Mouse (Mus musculus): ENCODE results near the gene B4galt2. TPM values are rescaled to one million over a fixed set of nuclear protein-coding genes. Genes with fewer than 3 reads are reported as not detected.

The B4galt2 gene
- polyA plus RNA-seq, 1 experiment from 2014 or later, result 27.6 TPM

DNA sequence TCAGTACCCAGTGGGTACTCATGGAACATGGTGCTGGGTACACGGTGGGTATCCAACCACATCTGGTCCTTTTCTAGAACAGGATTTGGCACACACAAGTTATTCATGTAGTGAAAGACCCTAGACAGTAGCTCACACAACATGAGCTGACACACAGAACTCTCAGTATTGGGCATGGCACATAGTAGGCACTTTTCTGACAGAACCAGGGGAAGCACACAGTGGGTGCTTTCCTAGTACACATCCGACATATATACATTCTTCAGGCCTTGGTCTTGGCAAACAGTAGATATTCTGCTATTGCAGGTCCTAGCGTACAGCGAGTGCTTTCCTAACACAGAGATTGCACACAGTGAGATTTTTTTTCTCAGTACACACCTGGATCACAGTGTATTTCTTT is 37.0 kb downstream of the B4galt2 start:
- Histone ChIP-seq H3K4me2 (no peak overlapping the region), H3K9ac (no peak overlapping the region), H3K36me3 (peaks cover 22% of the 10 kb centered on the region), H3K27ac (no peak overlapping the region), H3K27me3 (no peaks in the 10 kb centered on the region), H3K9me3 (no peaks in the 10 kb centered on the region), H3K4me1 (peaks cover 3% of the 10 kb centered on the region; the same call in 1 of the 2 replicates), H3K4me3 (no peak overlapping the region)
- 92% methylated on average over 4 of the region's 4 CpGs for WGBS
- no peak for ATAC-seq (ENCODE audit: insufficient number of reproducible peaks, low FRiP score, low TSS enrichment, low read depth)

DNA sequence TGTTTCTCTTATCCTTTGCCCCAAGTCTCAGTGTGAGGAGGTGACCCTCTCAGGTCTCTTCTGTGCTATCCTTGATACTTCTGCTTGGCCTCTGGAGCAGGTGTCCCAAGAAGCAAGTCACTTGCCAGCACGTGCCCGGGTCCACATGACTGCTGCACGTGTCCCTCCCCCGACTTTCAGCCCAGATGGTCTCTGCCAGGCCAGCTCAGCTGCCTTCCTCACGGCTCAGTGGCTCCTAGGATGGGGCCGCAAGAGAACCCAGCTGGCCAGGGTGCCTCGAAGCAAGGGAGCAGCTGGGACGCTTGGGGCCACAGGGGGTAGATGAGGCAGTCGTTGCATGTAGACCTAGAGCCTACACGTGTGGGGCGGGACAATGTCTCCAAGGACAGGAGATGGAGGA is 38.0 kb downstream of the B4galt2 start:
- Histone ChIP-seq H3K9me3 (no peaks in the 10 kb centered on the region), H3K4me3 (no peak overlapping the region), H3K9ac (no peak overlapping the region), H3K36me3 (peaks cover 22% of the 10 kb centered on the region), H3K4me1 (peaks cover 3% of the 10 kb centered on the region; the same call in 1 of the 2 replicates), H3K4me2 (no peak overlapping the region), H3K27me3 (no peaks in the 10 kb centered on the region), H3K27ac (no peak overlapping the region)
- no peak for ATAC-seq (ENCODE audit: insufficient number of reproducible peaks, low FRiP score, low TSS enrichment, low read depth)
- WGBS, result 75% methylated on average over 11 of the region's 11 CpGs

DNA sequence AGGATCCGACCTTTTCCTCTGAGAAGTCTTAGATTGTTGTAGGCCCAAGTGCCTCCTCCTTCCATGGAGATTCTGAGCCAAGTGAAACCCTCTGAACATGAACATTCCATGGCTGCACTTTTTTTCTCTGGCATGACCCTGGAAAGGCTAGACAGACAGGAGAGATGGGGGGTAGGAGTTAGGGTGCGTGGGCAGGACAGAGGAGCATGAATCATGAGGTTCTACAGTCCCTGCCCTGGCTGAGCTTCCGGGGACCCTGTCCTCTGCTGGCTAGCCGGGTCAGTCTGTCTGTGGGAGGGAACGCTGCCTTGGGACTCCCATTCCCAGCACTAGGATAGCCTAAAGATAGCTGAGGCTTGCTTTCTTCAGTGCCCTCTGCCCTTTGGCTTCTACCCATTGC is 38.8 kb downstream of the B4galt2 start:
- Histone ChIP-seq H3K4me3 (no peak overlapping the region), H3K4me1 (no peaks in the 10 kb centered on the region), H3K27me3 (no peaks in the 10 kb centered on the region), H3K9ac (no peak overlapping the region), H3K27ac (no peak overlapping the region), H3K9me3 (no peaks in the 10 kb centered on the region), H3K36me3 (peaks cover 22% of the 10 kb centered on the region), H3K4me2 (no peak overlapping the region)
- ATAC-seq (ENCODE audit: insufficient number of reproducible peaks, low FRiP score, low TSS enrichment, low read depth), result no peak
- WGBS, result 92% methylated on average over 5 of the region's 5 CpGs

DNA sequence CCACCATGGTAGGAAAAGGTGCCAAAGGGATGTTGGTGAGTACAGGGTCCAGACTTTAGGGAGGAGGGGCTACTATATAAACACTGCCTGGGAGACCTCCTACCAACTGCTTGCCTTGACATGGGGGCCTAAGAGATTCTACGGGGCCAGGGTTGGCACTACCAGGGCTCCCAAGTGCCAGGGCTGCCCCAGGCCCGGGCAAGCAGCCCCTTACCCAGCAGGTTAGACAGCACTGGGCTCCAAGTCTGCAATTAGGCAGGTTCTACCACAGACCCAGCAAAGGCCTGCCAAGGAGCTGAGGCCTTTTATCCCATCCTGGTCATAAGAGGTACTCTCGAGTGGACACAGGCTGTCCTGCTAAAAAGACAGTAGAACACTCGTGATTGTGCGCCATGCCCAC is 40.2 kb downstream of the B4galt2 start:
- peaks cover 21% of the 10 kb centered on the region for H3K36me3 ChIP-seq
- no peaks in the 10 kb centered on the region for H3K4me1 ChIP-seq
- no peak for ATAC-seq (ENCODE audit: insufficient number of reproducible peaks, low FRiP score, low TSS enrichment, low read depth)
- 94% methylated on average over 5 of the region's 5 CpGs for WGBS
- H3K9ac ChIP-seq, result no peak overlapping the region
- no peaks in the 10 kb centered on the region for H3K9me3 ChIP-seq
- H3K27ac ChIP-seq, result no peak overlapping the region
- no peak overlapping the region for H3K4me3 ChIP-seq
- no peaks in the 10 kb centered on the region for H3K27me3 ChIP-seq
- H3K4me2 ChIP-seq, result no peak overlapping the region

DNA sequence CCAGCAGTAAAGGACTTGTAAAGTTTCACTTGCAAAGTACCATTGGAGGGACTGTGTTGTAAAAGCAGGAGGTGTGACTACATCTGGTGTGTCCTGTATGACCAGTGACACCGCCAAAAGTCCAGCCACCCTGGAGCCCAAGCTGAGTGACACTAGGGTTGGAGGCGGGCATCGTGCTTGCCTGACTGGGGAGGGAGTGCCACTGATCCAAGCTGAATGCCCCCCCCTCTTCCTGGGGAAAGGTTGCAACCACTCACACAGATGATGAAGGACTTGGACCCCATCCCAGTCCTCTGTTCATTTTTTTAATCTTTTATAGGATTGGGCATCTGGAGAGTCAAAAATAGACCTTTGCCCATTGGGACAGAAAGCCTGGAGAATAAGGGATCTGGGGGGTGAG is 41.7 kb downstream of the B4galt2 start:
- Histone ChIP-seq H3K27ac (no peak overlapping the region), H3K9ac (no peak overlapping the region), H3K4me1 (peaks cover 9% of the 10 kb centered on the region), H3K27me3 (no peaks in the 10 kb centered on the region), H3K36me3 (peaks cover 21% of the 10 kb centered on the region), H3K4me3 (no peak overlapping the region), H3K4me2 (no peak overlapping the region), H3K9me3 (no peaks in the 10 kb centered on the region)
- ATAC-seq (ENCODE audit: insufficient number of reproducible peaks, low FRiP score, low TSS enrichment, low read depth), result no peak
- 41% methylated on average over 3 of the region's 3 CpGs for WGBS

DNA sequence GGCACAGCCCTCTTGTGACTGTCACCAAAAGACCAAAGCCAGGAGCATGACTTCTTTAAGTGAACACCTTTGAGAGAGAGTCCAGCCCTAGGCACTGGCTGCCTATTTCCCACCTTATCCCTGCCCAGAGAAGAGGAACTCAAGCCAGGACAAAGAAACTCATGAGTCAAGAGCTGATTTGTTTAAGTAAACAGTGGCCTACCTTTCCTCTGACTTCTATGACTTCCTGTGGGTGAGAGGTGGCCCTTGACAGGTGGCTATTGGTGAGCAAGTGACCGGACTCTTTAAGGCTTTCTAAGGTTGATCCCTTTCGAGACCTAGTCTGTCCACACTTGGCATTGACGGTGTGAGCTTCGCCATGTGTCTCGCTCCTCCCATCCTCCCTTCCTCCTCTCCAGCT is 42.5 kb downstream of the B4galt2 start:
- Histone ChIP-seq H3K36me3 (peaks cover 15% of the 10 kb centered on the region), H3K27me3 (no peaks in the 10 kb centered on the region), H3K4me2 (no peak overlapping the region), H3K4me3 (no peak overlapping the region), H3K4me1 (peaks cover 10% of the 10 kb centered on the region), H3K9me3 (no peaks in the 10 kb centered on the region), H3K9ac (no peak overlapping the region), H3K27ac (no peak overlapping the region)
- ATAC-seq (ENCODE audit: insufficient number of reproducible peaks, low FRiP score, low TSS enrichment, low read depth), result no peak
- 89% methylated on average over 5 of the region's 5 CpGs for WGBS

DNA sequence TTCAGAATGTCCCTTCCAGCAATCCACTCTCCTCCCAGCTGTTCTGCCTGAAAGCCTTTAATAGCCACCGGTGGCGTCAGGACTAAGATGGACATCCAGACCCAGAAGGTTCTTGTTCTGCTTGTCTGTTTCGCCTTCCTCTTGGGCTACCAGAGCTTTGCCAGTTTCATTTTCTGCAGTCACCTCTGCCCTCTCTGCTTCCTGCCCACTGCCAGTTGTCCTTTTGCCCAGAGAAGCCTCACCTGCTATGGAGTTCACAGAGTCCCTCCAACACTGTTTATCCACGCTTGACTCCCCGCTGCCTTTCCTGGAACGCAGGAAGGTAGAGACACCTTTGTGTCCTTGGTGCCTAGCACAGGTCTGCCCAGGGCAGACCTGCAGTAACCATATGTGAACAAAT is 43.9 kb downstream of the B4galt2 start:
- Histone ChIP-seq H3K4me2 (no peak overlapping the region), H3K4me3 (no peak overlapping the region), H3K9me3 (no peaks in the 10 kb centered on the region), H3K27me3 (no peaks in the 10 kb centered on the region), H3K36me3 (peaks cover 14% of the 10 kb centered on the region), H3K9ac (no peak overlapping the region), H3K27ac (no peak overlapping the region), H3K4me1 (peaks cover 15% of the 10 kb centered on the region)
- 75% methylated on average over 6 of the region's 6 CpGs for WGBS
- no peak for ATAC-seq (ENCODE audit: insufficient number of reproducible peaks, low FRiP score, low TSS enrichment, low read depth)

DNA sequence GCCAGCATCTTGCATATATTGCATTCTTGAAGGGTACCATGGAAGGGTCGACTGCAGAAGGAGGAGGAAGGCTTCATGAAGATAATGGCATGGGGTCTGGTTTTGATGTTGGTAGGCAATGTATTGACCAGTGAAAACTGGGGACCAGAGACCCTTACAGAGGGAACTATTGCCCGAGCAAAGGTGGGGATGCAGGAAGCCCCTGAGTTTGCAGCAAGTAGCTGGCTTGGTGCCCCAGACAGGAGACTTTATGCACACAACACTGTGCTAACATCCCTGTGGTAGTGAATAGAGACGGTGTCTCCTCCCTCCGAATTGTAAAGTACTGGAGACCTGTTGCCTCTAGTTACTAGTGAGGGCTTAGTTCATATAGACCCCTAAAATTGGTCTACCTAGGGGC is 46.0 kb downstream of the B4galt2 start:
- no peak overlapping the region; the same call in 1 of the 2 replicates for H3K4me2 ChIP-seq

DNA sequence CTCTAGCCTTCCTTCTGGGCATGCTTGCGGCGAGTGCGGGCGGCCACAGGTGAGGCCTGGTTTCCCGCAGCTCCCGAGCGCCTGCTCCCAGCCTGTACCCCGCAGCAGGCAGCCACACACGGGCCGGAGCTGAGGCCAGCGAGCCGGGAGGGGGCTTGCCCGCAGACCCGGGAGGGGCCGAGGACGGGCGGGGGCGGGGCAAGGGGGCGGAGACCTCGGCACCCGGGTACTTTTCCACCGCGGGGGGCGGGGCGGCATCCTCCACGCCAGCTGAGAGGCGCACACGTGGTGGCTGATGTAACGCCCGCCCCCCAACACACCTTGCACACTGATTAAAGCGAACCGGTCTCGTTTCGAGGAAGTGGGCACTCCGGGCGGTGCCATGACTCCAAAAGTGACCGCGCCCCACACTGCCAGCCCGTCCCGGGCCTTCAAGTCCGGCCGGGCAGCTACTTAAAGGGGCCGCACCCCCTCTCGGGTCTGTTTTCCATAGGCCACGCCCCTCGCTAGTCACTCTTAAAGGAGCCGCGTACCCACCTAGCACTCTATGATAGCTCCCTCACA is 47.0 kb downstream of the B4galt2 start:
- WGBS, result 0% methylated on average over 47 of the region's 48 CpGs
- H3K9ac ChIP-seq, result peak overlapping the region; percentile 71
- ATAC-seq (ENCODE audit: insufficient number of reproducible peaks, low FRiP score, low TSS enrichment, low read depth), result peak; percentile 86
- H3K4me3 ChIP-seq, result peak overlapping the region; percentile 85
- H3K27me3 ChIP-seq, result no peaks in the 10 kb centered on the region
- H3K36me3 ChIP-seq, result peaks cover 3% of the 10 kb centered on the region; the same call in 1 of the 2 replicates
- H3K27ac ChIP-seq, result peak overlapping the region; percentile 92
- no peaks in the 10 kb centered on the region for H3K9me3 ChIP-seq
- H3K4me2 ChIP-seq, result peak overlapping the region; percentile 94
- H3K4me1 ChIP-seq, result peaks cover 19% of the 10 kb centered on the region

More for the DNA sequence above, 46.0 kb downstream of the B4galt2 start:
- Histone ChIP-seq H3K27me3 (no peaks in the 10 kb centered on the region), H3K27ac (no peak overlapping the region), H3K36me3 (peaks cover 3% of the 10 kb centered on the region; the same call in 1 of the 2 replicates), H3K9me3 (no peaks in the 10 kb centered on the region), H3K4me1 (peaks cover 19% of the 10 kb centered on the region), H3K4me3 (no peak overlapping the region), H3K9ac (no peak overlapping the region)
- no peak for ATAC-seq (ENCODE audit: insufficient number of reproducible peaks, low FRiP score, low TSS enrichment, low read depth)
- WGBS, result 66% methylated on average over 4 of the region's 4 CpGs

DNA sequence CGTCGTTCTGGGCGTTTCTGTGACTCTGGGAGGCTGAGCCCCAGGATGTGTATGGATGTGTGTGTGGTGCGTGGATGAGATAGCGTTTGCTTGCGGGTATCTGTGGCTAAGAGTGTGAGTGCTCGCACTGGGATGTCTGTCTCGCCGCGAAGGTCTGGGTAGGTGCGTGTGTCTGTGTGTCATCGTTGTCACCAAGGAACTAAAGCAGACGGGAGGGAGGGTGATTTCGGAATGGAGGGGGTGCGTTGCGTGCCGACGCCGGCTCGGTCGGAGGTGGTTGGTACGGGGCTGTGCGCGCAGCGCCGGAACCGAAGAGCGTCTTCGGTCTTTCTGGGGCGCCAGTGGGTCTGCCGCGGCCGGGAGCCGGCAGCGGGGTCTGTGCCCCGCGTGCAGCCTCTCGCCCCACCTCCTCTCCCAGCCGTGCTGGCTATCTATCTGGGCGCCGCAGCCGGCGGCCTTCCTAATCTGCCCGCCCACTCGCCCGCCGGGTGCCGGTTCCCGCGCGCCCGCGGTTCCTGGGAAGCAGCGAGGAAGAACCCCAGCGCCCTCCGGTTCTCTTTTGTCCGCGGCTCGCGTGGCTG is 47.7 kb downstream of the B4galt2 start:
- peaks cover 20% of the 10 kb centered on the region for H3K4me1 ChIP-seq
- ATAC-seq (ENCODE audit: insufficient number of reproducible peaks, low FRiP score, low TSS enrichment, low read depth), result no peak; the same call in 1 of the 2 replicates
- peaks cover 3% of the 10 kb centered on the region; the same call in 1 of the 2 replicates for H3K36me3 ChIP-seq
- peak overlapping the region; percentile 85 for H3K4me3 ChIP-seq
- WGBS, result under 1% methylated on average over 60 of the region's 60 CpGs
- no peaks in the 10 kb centered on the region for H3K9me3 ChIP-seq
- H3K4me2 ChIP-seq, result peak overlapping the region; percentile 94
- peak overlapping the region; percentile 92 for H3K27ac ChIP-seq
- peak overlapping the region; percentile 71 for H3K9ac ChIP-seq
- H3K27me3 ChIP-seq, result no peaks in the 10 kb centered on the region

DNA sequence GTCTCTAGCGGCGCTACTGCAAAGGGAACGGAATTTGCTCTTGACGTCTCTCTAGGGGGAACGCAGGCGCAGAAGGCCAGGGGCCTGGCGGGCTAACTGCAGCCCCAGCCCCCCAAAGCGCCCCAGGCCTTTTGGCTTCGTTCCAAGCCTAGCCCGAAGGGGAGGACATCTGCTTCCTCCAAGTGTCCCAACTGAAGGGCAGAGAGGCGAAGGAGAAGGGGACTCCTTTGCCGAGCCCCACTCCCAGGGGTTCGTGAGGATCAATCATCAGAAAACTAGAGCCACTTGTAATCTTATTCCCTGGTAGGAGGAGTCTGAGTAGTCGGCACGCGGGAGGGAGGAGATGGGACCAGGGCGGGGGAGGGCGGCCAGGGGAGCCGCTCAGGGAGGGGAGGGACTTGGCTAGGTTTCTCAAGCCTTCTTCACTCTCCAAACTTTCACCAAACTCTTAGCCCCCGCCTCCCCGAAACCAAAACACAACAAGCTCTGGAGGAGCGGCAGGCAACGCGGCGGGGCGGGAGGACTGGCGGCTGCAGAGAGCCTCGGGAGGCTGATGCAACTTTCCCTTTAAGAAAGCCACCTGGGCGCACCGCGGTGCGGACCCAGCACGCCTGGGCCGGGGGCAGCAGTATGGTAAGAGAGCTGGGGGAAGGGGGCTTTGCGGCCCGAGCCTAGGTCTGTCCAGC is 48.3 kb downstream of the B4galt2 start:
- peaks cover 3% of the 10 kb centered on the region; the same call in 1 of the 2 replicates for H3K36me3 ChIP-seq
- H3K27me3 ChIP-seq, result peaks cover 4% of the 10 kb centered on the region; the same call in 1 of the 2 replicates
- peak overlapping the region; percentile 85 for H3K4me3 ChIP-seq
- peaks cover 26% of the 10 kb centered on the region for H3K4me1 ChIP-seq
- H3K9me3 ChIP-seq, result no peaks in the 10 kb centered on the region
- peak overlapping the region; percentile 94 for H3K4me2 ChIP-seq
- H3K9ac ChIP-seq, result peak overlapping the region; percentile 71
- peak overlapping the region; percentile 92 for H3K27ac ChIP-seq
- ATAC-seq (ENCODE audit: insufficient number of reproducible peaks, low FRiP score, low TSS enrichment, low read depth), result peak; percentile 27; the same call in 1 of the 2 replicates
- under 1% methylated on average over 36 of the region's 36 CpGs for WGBS

DNA sequence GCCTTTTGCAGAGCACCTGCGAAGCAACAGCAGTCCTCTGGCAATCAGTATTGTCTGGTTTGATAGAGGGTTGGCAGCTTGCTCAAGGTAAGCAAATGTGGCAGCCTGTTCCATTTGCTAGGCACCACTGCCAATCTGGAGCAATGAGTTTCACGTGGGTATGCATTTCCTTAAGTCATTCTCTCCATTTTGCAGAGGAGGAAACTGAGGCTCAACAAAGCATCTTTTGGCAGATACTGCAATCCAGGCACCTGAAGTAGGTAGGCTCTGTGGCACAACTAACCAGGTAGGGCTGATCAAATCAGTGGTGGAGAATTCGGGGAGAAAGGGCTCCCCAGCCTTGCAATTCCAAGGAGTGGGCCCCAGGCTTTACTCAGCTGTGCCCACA is 48.8 kb downstream of the B4galt2 start, which contains the start of gene Slc6a9:
TSS of gene Slc6a9 (plus strand) at position 50 of the 388 bp plus-strand sequence.
- no peak for ATAC-seq (ENCODE audit: insufficient number of reproducible peaks, low FRiP score, low TSS enrichment, low read depth)
- peaks cover 32% of the 10 kb centered on the region for H3K4me1 ChIP-seq
- H3K9ac ChIP-seq, result peak within 1 kb of the TSS; percentile 71
- peak within 1 kb of the TSS; percentile 85 for H3K4me3 ChIP-seq
- 30% methylated on average over 3 of the region's 3 CpGs for WGBS
- H3K9me3 ChIP-seq, result no peaks in the 10 kb centered on the region
- H3K36me3 ChIP-seq, result peaks cover 3% of the 10 kb centered on the region; the same call in 1 of the 2 replicates
- peak within 1 kb of the TSS; percentile 94 for H3K4me2 ChIP-seq
- peaks cover 6% of the 10 kb centered on the region; the same call in 1 of the 2 replicates for H3K27me3 ChIP-seq
- peak within 1 kb of the TSS; percentile 92 for H3K27ac ChIP-seq
